Mouse (Mus musculus): Measurements from ENCODE around the gene Cmtr2. TPM values are rescaled to one million over a fixed set of nuclear protein-coding genes. Genes with fewer than 3 reads are reported as not detected.

Gene Cmtr2
- polyA plus RNA-seq, 1 experiment from 2014 or later = 7.7 TPM

DNA sequence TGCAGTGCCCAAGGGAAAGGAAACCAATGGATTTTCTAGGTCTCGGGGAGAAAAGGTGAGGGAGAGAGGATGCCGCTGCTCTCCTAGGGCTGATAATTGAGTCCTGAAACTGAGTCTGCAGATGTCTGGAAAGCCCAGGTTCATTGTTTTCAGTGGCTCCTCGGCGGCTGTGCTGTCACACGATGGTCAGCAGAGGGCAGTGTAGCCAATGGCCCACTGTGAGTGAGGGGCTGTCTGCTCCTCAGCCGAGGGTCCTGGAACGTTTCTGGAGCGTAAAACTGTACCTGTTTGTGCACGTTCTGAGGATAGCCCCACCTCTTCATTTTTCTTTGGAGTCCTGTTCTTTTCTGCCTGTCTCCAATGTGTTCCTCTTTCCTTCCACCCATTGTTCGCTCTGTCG, 13.7 kb upstream of the Cmtr2 start:
- H3K4me3 ChIP-seq = no peak overlapping the region
- H3K27me3 ChIP-seq = no peaks in the 10 kb centered on the region
- no peaks in the 10 kb centered on the region for H3K4me1 ChIP-seq
- 24% methylated on average over 11 of the region's 11 CpGs for WGBS
- no peak for ATAC-seq (ENCODE audit: insufficient number of reproducible peaks, insufficient read depth, low FRiP score, low TSS enrichment, low read depth)
- H3K9ac ChIP-seq = no peak overlapping the region
- no peak overlapping the region for H3K4me2 ChIP-seq
- no peaks in the 10 kb centered on the region for H3K9me3 ChIP-seq
- H3K36me3 ChIP-seq = no peaks in the 10 kb centered on the region
- no peak overlapping the region for H3K27ac ChIP-seq

- ATAC-seq (ENCODE audit: insufficient number of reproducible peaks, insufficient read depth, low FRiP score, low TSS enrichment, low read depth) = no peak
- Histone ChIP-seq H3K4me2 (no peak overlapping the region), H3K27me3 (no peaks in the 10 kb centered on the region), H3K27ac (no peak overlapping the region), H3K9ac (no peak overlapping the region), H3K4me3 (no peak overlapping the region), H3K4me1 (peaks cover 9% of the 10 kb centered on the region; the same call in 1 of the 2 replicates), H3K36me3 (peaks cover 6% of the 10 kb centered on the region), H3K9me3 (no peaks in the 10 kb centered on the region)
- 77% methylated on average over 5 of the region's 5 CpGs for WGBS
Measured at GRCm38 (mm10) chr8:110216253-110216652, 788 bp downstream of the Cmtr2 start.

GRCm38 (mm10) chr8:110217198-110217597, 1.7 kb downstream of the Cmtr2 start:
- H3K4me3 ChIP-seq = peak overlapping the region; percentile 58
- H3K9me3 ChIP-seq = no peaks in the 10 kb centered on the region
- ATAC-seq (ENCODE audit: insufficient number of reproducible peaks, insufficient read depth, low FRiP score, low TSS enrichment, low read depth) = no peak
- H3K4me2 ChIP-seq = peak overlapping the region; percentile 68
- H3K27me3 ChIP-seq = no peaks in the 10 kb centered on the region
- peak overlapping the region; percentile 17; the same call in 1 of the 2 replicates for H3K9ac ChIP-seq
- WGBS = 30% methylated on average over 5 of the region's 5 CpGs
- peaks cover 9% of the 10 kb centered on the region; the same call in 1 of the 2 replicates for H3K4me1 ChIP-seq
- H3K27ac ChIP-seq = no peak overlapping the region
- peaks cover 15% of the 10 kb centered on the region for H3K36me3 ChIP-seq

- H3K4me3 ChIP-seq = peak overlapping the region; percentile 58
- no peak overlapping the region for H3K27ac ChIP-seq
- peaks cover 20% of the 10 kb centered on the region for H3K36me3 ChIP-seq
- under 1% methylated on average over 43 of the region's 43 CpGs for WGBS
- peak; percentile 99 for ATAC-seq (ENCODE audit: insufficient number of reproducible peaks, insufficient read depth, low FRiP score, low TSS enrichment, low read depth)
- no peaks in the 10 kb centered on the region for H3K27me3 ChIP-seq
- H3K4me1 ChIP-seq = peaks cover 9% of the 10 kb centered on the region; the same call in 1 of the 2 replicates
- H3K9me3 ChIP-seq = no peaks in the 10 kb centered on the region
- peak overlapping the region; percentile 68 for H3K4me2 ChIP-seq
- peak overlapping the region; percentile 58 for H3K9ac ChIP-seq
Measured at GRCm38 (mm10) chr8:110217681-110218131, 2.2 kb downstream of the Cmtr2 start.

DNA sequence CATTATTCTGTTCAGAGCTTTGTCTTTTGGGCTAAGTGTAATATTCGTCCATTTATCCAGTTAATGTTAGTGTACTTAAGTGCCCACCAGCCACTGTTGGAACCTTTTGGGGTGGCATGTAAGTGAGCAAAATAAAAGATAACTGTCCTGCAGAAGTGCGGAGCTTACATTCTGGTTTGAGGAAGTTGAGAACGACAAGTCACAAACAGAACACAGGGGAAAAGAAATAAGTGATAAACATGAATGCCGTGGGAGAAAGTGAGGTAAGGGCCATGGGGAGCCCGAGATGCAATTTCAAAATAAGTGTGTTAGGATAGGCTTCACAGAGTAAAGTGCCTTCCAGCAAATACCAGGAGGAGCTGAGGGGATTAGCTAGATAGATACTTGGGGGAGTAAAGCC, 3.0 kb downstream of the Cmtr2 start:
- Histone ChIP-seq H3K4me3 (peak overlapping the region; percentile 58), H3K4me1 (peaks cover 9% of the 10 kb centered on the region; the same call in 1 of the 2 replicates), H3K9ac (peak overlapping the region; percentile 58; the same call in 1 of the 2 replicates), H3K9me3 (no peaks in the 10 kb centered on the region), H3K36me3 (peaks cover 28% of the 10 kb centered on the region), H3K4me2 (peak overlapping the region; percentile 68), H3K27ac (no peak overlapping the region), H3K27me3 (no peaks in the 10 kb centered on the region)
- WGBS = 72% methylated on average over 5 of the region's 5 CpGs
- ATAC-seq (ENCODE audit: insufficient number of reproducible peaks, insufficient read depth, low FRiP score, low TSS enrichment, low read depth) = no peak

- Histone ChIP-seq H3K4me2 (no peak overlapping the region), H3K9ac (no peak overlapping the region), H3K4me3 (no peak overlapping the region), H3K4me1 (peaks cover 9% of the 10 kb centered on the region; the same call in 1 of the 2 replicates), H3K27me3 (no peaks in the 10 kb centered on the region), H3K27ac (no peak overlapping the region), H3K9me3 (no peaks in the 10 kb centered on the region), H3K36me3 (peaks cover 36% of the 10 kb centered on the region)
- WGBS = 91% methylated on average over 14 of the region's 14 CpGs
- no peak for ATAC-seq (ENCODE audit: insufficient number of reproducible peaks, insufficient read depth, low FRiP score, low TSS enrichment, low read depth)
Measured at GRCm38 (mm10) chr8:110220936-110221335, 5.5 kb downstream of the Cmtr2 start.

DNA sequence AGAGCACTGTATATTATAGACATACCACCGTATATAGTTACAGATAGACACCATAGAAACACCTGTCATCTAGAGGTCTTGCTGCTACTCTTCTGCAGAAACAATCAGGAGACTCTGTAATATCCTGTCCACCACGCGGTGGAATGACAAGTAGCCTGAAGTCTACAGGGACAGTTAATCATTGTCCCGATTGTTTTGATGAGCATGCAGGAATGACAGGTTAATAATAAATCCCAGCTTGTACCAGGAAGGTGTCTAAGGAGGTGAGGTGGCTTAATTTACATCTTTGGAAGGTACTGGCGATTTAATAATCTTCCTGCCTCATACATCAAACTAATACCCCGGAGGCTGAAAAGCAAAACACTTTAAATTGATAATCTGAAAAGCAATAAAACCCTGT, 15.3 kb downstream of the Cmtr2 start:
- no peak overlapping the region for H3K4me3 ChIP-seq
- H3K27ac ChIP-seq = no peak overlapping the region
- 81% methylated on average over 6 of the region's 6 CpGs for WGBS
- no peaks in the 10 kb centered on the region for H3K4me1 ChIP-seq
- no peaks in the 10 kb centered on the region for H3K36me3 ChIP-seq
- no peak overlapping the region for H3K4me2 ChIP-seq
- no peak overlapping the region for H3K9ac ChIP-seq
- no peak for ATAC-seq (ENCODE audit: insufficient number of reproducible peaks, insufficient read depth, low FRiP score, low TSS enrichment, low read depth)
- H3K27me3 ChIP-seq = no peaks in the 10 kb centered on the region
- H3K9me3 ChIP-seq = no peaks in the 10 kb centered on the region

DNA sequence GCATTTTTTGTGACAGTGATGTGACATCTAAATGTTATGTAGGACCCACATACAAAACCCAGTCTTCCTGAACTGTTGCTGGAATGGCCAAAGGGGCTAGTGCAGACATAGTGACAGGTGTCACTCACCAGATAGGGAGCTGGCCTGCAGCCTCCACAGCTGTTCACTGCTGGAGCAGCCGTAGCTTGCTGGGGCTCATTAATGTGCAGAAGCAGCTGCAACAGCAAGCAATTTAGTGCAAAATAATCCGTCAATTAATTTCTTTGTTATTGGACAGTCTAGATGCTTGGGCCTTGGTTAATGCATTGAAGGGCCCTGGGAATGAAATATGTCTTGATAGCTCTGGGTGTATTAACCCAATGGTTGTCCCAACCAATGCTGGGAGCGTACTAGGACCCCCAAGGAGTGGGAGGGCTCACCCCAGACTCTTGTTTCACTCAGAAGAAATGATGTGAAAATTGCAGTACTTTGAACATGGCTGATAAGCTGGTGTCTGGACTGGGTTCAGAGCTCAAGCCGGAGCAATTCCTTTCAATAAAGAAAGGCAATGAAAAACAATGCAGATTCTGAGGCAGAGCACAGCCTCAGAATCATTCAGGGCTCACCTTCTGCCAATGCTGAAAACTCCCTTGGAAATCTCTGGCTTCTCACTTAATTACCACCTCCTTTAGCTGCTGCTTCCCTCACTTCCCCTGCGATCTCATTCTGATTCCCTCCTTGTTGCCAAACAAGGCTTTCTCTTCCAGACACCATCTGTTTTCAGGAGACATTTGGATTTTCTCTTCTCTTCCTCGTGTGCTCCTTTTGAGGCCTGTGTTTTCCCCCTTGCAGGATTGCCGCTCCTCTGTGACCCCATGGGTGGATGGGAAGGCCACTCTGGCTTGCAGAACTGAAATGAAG, 27.1 kb downstream of the Cmtr2 start:
- H3K27me3 ChIP-seq = no peaks in the 10 kb centered on the region
- H3K27ac ChIP-seq = no peak overlapping the region
- H3K4me3 ChIP-seq = no peak overlapping the region
- no peaks in the 10 kb centered on the region for H3K36me3 ChIP-seq
- H3K9ac ChIP-seq = no peak overlapping the region
- ATAC-seq (ENCODE audit: insufficient number of reproducible peaks, insufficient read depth, low FRiP score, low TSS enrichment, low read depth) = no peak
- H3K4me1 ChIP-seq = no peaks in the 10 kb centered on the region
- H3K9me3 ChIP-seq = no peaks in the 10 kb centered on the region
- WGBS = 55% methylated on average over 7 of the region's 7 CpGs
- no peak overlapping the region for H3K4me2 ChIP-seq

- ATAC-seq (ENCODE audit: insufficient number of reproducible peaks, insufficient read depth, low FRiP score, low TSS enrichment, low read depth) = no peak
- no peaks in the 10 kb centered on the region for H3K27me3 ChIP-seq
- 67% methylated on average over 2 of the region's 2 CpGs for WGBS
Measured at GRCm38 (mm10) chr8:110244566-110244965, 29.1 kb downstream of the Cmtr2 start.

DNA sequence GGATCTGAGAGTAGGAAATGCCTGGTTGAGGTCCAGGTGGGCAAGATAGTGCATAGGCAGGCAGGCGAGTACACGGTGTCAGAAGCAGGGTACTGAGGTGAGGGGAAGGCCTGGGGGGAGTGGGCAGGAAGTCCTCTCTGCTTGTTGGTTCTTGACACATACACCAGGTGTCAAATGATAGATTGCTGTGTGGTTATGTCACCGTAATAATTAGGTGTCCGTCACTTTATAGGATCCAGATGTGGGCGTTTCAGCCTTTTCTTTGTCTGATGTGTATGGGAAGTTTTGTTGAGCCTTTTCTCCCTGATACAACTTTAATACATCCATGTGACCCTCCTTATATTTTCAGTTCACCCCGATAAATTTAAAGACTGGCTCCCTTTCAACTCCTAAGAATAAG, 31.8 kb downstream of the Cmtr2 start:
- Histone ChIP-seq H3K9me3 (no peaks in the 10 kb centered on the region), H3K27ac (no peak overlapping the region)
- 53% methylated on average over 6 of the region's 6 CpGs for WGBS

More at GRCm38 (mm10) chr8:110244566-110244965, 29.1 kb downstream of the Cmtr2 start:
- H3K9ac ChIP-seq = no peak overlapping the region
- no peak overlapping the region for H3K4me3 ChIP-seq
- H3K4me2 ChIP-seq = no peak overlapping the region
- no peaks in the 10 kb centered on the region for H3K36me3 ChIP-seq
- H3K4me1 ChIP-seq = no peaks in the 10 kb centered on the region
- no peak overlapping the region for H3K27ac ChIP-seq
- no peaks in the 10 kb centered on the region for H3K9me3 ChIP-seq

GRCm38 (mm10) chr8:110253986-110254385, 38.5 kb downstream of the Cmtr2 start:
- 39% methylated on average over 4 of the region's 4 CpGs for WGBS
- Histone ChIP-seq H3K4me2 (no peak overlapping the region), H3K9ac (no peak overlapping the region), H3K36me3 (no peaks in the 10 kb centered on the region), H3K4me1 (no peaks in the 10 kb centered on the region), H3K4me3 (no peak overlapping the region), H3K9me3 (no peaks in the 10 kb centered on the region), H3K27me3 (no peaks in the 10 kb centered on the region), H3K27ac (no peak overlapping the region)
- ATAC-seq (ENCODE audit: insufficient number of reproducible peaks, insufficient read depth, low FRiP score, low TSS enrichment, low read depth) = no peak

More for the DNA sequence above, 31.8 kb downstream of the Cmtr2 start:
- H3K4me2 ChIP-seq = no peak overlapping the region
- H3K9ac ChIP-seq = no peak overlapping the region
- no peaks in the 10 kb centered on the region for H3K36me3 ChIP-seq
- H3K4me1 ChIP-seq = no peaks in the 10 kb centered on the region
- ATAC-seq (ENCODE audit: insufficient number of reproducible peaks, insufficient read depth, low FRiP score, low TSS enrichment, low read depth) = no peak
- H3K27me3 ChIP-seq = no peaks in the 10 kb centered on the region
- H3K4me3 ChIP-seq = no peak overlapping the region

GRCm38 (mm10) chr8:110265796-110266305, 50.4 kb downstream of the Cmtr2 start:
- no peak for ATAC-seq (ENCODE audit: insufficient number of reproducible peaks, insufficient read depth, low FRiP score, low TSS enrichment, low read depth)
- Histone ChIP-seq H3K4me3 (no peak overlapping the region), H3K4me2 (no peak overlapping the region), H3K27me3 (no peaks in the 10 kb centered on the region; the same call in 1 of the 2 replicates), H3K9ac (no peak overlapping the region), H3K27ac (no peak overlapping the region), H3K4me1 (peaks cover 13% of the 10 kb centered on the region), H3K9me3 (no peaks in the 10 kb centered on the region), H3K36me3 (no peaks in the 10 kb centered on the region)
- 64% methylated on average over 11 of the region's 11 CpGs for WGBS

All from embryonic facial prominence, embryonic 13.5 days (tissue).